Mouse (Mus musculus): ENCODE data around the gene Gemin7. TPM values are rescaled to one million over a fixed set of nuclear protein-coding genes. Genes with fewer than 3 reads are reported as not detected.
A peak's percentile ranks its signal among the peaks of the same experiment; 100 is the strongest.

Gemin7 gene
- total RNA-seq, 2 experiments from 2014 or later = 50.0 to 55.1 TPM

DNA sequence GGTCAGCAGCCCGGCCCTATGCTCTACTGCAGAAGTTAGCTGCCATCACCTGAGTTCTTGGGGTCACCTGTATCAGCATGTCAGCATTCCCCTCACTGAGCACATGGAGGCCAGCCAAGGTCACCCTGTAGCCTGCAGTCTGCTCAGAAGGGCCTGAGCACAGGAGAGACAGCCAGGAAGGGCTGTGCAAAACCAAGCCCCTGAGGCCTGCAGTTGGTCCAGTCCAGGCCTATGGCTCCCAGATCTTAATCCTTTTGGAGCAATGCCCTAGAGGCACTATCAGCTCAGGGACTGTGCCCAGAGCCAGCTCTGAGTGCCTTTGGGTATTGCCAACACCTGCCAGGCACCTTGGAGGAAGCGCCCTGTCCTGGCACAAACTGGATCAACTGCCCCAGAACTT, 20.3 kb downstream of the Gemin7 start:
- no peak for DNase-seq
- intact Hi-C loops (cut with DNase I; ENCODE audit: low total_unique reads) = no loop called here

DNA sequence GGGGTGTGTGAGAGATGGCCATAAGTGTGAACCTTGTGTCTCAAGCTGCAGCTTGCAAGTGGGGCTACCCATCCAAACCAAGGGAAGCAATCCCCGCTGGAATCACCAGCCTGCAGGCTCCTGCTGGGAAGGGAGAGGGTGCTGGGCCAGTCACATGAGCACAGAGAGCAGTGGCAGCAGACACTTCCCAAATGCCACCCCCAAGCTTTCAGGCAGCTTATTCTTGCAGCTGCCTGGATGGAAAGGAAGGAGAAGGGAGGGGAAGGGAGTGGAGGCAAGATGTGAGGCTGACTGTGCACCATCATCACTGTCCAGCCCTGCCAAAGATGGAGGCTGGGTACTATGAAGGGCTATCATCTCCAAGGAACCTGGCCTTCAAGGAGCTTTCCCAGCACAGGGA, 23.2 kb downstream of the Gemin7 start:
- intact Hi-C loops (cut with DNase I; ENCODE audit: low total_unique reads) = no loop called here
- no peak for DNase-seq

DNA sequence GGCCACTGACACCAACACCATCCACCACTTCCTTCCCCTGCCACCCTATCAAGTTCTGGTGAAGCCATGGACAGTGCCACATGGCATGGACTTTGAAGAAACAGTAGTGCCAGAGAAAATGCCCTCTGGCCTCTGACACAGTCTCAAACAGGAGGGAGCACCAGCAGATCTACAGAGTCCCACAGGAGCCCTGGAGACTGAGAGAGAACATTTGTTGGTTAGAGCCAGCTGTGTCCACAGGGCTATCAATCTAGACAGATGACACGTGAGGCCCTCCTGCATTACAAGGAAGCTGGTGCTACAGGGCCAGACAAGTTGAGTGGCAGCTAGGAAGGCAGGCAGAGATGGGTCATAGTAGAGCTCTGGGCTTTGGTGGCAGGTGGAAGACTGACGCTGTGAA, 25.0 kb downstream of the Gemin7 start:
- intact Hi-C loops (cut with DNase I; ENCODE audit: low total_unique reads) = no loop called here
- no peak for DNase-seq

DNA sequence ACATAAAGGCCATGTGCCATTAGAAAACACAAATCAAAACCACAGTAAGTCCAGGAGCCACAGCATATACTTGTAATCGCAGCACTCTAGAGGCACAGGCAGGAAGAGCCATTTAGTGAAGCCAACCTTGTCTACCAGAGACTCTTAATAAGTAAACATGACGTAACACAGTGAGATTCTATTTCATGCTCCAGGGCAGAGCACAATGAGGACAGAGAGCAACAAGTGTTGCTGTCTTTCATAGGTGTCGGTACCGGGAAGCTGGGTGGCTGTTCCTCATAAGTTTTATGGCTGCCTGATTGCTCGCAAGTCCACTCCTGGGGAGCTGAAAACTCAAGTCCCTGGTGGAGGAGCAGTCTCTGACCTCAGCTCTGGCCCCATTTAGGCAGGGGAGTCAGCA, 25.8 kb downstream of the Gemin7 start:
- no peak for DNase-seq
- intact Hi-C loops (cut with DNase I; ENCODE audit: low total_unique reads) = no loop called here

DNA sequence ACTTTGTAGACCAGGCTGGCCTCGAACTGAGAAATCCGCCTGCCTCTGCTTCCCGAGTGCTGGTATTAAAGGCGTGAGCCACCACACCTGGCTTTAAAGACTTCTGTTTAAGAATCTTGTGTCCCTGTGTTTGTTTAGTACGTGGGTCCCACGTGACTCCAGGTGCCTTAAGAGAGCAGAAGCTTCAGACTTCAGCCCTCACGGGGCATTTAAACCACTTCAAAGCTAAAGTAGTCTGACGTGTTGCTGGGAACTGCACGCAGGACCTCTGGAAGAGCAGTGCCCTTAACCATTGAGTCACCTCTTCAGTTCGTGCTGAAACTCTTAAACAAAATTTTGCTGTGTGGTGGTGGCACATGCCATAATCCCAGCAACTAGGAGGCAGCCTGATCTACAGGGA, 28.0 kb downstream of the Gemin7 start:
- no peak for DNase-seq
- intact Hi-C loops (cut with DNase I; ENCODE audit: low total_unique reads) = no loop called here

DNA sequence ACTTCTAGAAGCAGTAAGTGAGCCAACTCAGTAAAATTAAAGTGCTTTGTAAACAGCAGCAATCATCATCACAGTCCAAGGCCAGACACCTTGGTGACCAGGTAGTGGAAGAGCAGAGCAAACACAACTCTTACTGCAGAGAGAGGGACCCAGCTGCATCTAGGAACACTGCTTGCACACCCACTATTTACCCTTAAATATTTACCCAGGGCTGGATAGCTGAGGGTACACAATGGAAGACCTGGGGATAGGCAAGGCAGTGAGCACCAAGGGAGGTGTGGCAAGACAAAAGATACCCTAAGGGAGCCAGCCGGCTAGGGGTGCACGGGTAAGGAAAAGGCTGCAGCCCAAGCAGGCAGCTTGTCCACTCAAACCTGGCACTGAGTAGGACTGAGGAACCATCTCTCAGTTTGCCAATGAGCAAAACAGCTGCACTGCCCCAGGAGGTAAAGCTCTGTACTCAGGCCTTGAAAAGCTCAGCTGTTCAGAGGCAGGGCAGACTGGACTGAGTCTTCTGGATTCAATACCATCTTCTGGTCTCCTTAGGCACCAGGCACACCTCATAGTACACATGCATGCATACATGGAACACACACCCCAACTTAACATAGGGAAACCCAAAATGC, 29.9 kb downstream of the Gemin7 start:
- DNase-seq = no peak
- intact Hi-C loops (cut with DNase I; ENCODE audit: low total_unique reads) = no loop called here

DNA sequence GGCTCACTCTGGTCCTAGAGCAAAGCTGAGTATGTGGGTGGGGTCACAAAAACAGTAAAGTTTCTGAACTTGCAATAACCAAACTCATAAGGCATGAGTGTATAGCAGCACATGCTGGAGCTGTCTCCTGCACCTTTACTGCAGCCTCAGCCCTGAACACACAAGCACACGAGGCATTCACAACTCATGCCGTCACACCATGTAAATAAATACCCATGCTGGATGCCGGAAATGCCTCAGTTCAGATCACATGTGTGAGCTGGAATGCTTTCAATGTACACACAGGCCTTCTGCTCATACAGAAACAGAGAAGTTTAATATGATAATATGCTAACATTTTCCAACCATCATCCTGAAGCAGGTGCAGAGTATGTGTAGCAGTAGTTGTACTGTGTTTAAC, 31.4 kb downstream of the Gemin7 start:
- intact Hi-C loops (cut with DNase I; ENCODE audit: low total_unique reads) = no loop called here

DNA sequence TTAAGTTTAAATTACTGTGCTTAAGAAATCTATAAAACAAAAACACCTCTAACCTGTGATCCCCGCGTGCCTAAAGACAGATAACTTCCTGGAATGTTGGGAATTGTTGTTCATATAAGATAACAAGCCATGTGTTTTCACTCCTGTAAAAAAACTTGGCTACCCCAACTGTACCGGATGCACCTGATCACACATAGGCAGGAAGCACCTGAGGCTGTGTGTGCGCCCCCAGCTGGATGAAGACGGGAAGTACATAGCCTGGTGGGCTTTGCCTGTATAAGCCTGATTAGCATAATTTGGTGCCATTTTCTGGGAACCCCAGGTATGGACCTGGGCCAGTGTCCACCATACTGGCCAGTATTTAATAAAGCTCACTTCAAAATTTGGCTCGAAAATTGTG, 33.8 kb downstream of the Gemin7 start:
- DNase-seq = no peak
- intact Hi-C loops (cut with DNase I; ENCODE audit: low total_unique reads) = no loop called here

More for the DNA sequence above, 31.4 kb downstream of the Gemin7 start:
- DNase-seq = no peak

DNA sequence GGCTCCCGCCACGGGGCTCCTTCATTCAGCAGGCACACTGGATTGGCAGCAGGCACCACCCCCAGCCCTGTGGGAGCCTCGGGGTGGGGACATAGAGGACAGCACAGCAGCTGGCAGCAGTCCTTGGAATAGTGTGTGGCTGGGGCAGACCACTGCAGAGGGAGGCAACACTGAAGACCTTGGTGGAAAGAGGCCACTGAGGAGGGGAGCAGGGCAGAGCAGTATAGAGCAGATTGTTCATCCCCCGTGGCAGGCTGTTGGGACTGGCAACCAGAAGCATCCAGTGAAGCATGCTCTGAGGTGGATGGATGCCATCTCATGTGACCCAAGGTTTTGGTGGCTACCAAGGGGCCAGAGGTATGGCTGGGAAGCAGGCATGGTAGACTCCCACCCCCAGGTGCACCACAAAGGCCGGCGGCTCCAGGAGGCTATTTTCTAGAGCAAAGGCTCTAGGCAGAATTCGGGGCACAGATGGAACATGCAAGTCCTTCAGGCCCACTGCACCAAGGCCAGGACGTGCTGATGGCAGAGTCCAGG, 35.2 kb downstream of the Gemin7 start:
- intact Hi-C loops (cut with DNase I; ENCODE audit: low total_unique reads) = no loop called here
- DNase-seq = no peak

DNA sequence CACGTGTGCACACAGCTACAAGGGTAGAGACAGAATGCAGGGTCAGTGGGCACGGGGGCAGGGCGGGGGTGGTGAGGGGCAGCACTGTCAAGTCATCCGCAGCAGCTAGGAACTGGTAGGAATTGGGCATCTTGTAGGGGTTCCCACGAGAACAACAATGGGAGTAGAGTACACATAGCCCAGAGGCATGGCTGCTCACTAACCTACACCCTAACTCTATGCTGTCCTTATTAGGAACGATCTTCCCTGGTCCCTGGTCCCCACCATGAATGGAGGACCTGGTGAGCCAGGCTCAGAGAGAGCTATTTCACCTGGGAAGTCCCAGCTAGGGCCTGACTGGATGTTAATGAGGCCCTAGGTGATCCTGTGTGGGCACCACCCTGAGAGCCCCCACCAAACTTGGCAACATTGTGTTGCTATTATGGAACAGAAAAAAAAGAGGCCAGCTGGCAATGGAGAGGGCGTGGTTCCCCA, 35.7 kb downstream of the Gemin7 start:
- no peak for DNase-seq
- intact Hi-C loops (cut with DNase I; ENCODE audit: low total_unique reads) = no loop called here

DNA sequence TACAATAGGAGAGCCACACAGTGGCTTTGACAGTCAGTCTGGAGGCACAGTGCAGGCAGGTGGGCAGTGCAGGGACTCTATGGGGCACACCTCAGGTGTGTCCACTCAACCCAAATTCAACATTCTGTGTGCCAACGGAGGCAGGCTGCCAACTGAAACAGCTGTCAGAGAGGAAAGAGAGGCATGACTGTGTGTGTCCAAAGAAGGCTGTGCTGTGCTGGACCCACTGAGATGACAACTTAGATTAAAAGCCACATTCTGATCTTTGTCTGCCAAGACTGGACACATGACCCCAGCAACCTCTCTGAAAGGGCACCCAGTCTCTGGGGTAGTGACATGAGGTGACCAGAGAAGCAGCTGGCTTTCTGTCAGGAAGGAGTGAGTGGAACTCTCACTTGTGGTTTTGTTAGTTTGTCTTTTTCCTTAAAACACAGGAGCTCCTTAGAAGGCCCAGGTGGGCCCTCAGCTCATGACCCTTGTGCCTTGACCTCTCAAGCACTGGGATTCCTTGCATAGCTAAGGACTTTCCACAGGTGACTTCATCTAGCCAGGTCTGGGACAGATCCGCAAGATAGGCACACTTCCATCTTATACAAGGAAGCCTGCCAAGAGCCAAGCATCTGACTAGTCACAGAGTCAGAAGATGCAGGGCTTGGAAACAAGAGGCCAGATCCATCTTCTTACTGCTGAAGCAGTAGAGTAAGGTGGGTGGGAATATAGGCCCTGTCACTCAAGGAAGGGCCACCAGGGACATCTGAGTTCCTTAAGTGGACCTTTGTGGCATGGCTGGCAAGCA, 36.4 kb downstream of the Gemin7 start:
- no peak for DNase-seq
- intact Hi-C loops (cut with DNase I; ENCODE audit: low total_unique reads) = no loop called here

DNA sequence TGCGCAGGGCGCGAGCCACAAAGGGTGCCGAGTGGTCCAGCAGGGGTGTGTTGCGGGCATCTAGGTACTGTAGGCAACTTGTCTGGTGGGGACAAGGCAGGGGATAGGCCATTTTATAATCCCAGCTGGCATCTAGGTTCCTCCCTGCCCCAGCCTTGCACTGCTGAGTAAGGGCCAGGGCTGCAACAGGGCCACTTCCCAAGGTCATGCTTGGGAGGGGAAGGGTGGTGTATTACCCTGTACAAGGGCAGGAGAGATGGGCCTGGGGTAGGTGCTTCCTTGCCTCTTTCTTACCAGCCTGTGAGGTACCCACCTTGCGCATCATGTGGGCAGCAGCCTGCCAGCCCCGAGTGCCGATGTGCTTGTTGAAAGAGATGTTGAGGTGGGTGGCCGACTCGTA, 42.7 kb downstream of the Gemin7 start:
- intact Hi-C loops (cut with DNase I; ENCODE audit: low total_unique reads) = no loop called here
- DNase-seq = no peak

DNA sequence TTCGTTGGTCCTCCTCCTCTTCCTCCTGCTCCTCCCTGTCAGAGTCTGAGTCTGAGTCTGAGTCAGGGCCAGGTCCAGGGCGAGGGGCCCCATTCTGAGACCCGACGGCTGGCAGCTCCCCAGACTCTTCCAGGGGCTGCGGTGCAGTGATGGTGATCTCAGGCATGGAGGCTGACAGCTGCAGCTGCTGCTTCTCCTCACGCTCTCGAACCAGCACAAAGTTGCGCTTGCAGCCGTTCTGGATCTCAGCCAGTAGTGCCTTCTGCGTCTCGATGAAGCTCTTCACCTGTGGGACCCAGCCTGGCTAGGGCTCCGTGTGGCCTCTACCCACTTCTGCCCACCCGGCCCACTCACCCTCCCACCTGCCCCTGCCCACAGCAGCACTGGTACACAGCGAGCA, 45.2 kb downstream of the Gemin7 start:
- no peak for DNase-seq
- intact Hi-C loops (cut with DNase I; ENCODE audit: low total_unique reads) = no loop called here

DNA sequence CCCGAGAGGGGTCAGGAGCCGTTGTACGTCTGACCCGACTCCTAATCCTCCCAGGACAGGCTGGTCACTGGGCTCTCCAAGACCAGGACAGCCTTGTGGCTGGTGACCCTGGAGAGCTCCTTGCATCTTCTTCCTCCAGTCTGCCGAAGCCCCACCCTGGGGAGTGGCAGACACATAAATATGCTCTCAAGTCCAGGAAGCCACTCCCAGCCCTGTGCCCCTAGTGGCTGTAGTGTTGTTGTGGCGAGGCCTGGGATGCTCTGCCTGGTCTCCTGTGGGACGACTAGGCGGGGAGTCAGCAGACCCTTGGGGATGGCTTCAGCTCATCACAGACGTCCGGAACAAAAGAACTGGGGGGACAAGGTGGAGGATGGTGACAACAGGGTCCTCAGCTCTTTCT, 46.3 kb downstream of the Gemin7 start:
- intact Hi-C loops (cut with DNase I; ENCODE audit: low total_unique reads) = no loop called here
- DNase-seq = no peak

DNA sequence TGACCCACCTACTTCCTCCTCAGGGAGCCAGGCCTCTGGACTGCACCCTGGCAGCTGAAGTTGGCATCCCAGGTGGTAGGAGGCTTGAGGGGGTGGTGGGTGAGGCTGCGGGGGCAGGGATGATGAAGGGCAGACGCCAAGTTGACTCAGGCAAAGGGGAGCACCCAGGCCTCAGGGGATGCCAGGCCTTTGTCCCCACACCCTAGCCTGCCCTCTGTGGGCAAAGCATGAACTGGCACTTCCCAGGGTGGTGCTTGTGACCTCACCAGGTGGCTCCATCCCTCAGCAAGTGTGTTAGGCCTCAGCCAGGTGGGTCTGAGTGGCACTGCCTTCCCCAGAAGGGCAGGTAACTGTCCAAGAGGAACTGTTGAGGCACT, 52.3 kb downstream of the Gemin7 start:
- intact Hi-C loops (cut with DNase I; ENCODE audit: low total_unique reads) = no loop called here
- DNase-seq = no peak

DNA sequence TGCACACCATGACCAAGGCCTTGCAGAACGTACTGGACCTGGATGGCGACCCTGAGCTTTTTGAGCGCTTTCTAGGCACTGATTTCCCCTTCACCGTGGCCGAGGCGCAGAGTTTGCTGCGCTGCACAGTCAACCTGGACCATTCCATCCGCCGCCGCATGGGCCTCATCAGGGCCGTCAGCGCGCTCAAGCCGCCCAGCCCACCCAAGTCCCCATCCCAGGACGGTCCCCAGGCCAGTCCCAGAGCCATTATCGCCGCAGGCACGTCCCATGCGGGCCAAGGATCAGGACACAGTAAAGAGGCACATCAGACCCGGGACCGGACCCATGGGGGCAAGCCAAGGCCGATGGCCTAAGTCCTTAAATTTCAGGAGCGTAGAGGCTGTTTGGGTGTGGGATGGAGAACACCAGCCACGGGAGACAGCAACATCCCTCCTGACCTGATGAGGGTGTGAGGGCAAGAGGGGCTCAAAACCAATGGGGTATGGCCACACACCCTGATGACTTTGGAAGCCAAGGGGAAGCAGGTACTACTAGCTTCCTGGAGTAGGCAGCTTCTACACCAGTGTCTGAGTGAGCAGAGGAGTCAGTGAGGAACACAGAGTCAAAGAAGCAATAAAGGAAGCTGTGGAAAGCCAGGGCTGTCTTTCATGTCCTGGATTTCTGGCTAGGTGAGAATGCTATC, 52.8 kb downstream of the Gemin7 start:
- DNase-seq = no peak
- intact Hi-C loops (cut with DNase I; ENCODE audit: low total_unique reads) = no loop called here

DNA sequence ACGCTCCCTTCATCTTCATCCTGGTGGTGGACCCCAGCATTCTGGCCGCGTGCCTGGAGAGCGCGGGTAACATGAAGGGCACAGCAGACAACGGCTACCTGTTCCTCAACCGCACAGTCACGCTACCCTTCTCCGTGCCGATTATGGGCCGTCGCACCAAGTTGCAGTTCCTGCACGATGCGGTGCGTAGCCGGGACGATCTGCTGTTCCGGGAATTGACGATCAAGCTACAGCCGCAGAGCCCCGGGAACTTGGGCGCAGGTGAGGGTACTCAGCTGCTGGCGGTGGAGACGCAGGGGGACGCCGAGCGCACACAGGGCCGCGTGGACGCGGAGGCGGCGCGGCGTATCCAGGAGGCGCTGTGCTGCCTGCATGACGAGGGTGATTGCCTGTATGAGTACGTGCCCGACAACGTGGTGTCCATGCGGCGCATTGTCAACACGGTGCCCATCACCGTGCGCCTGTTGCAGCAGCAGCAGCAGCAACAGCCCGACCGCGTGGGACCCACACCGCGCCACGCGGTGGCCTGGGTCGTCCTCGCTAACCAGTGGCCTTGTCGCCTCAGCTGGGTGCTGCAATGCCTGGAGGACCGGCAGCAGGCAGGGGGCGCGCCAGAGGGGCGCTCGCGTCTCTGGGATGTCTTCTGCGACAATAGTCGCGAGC, 53.5 kb downstream of the Gemin7 start:
- DNase-seq = peak; percentile 57
- intact Hi-C loops (cut with DNase I; ENCODE audit: low total_unique reads) = no loop called here

DNA sequence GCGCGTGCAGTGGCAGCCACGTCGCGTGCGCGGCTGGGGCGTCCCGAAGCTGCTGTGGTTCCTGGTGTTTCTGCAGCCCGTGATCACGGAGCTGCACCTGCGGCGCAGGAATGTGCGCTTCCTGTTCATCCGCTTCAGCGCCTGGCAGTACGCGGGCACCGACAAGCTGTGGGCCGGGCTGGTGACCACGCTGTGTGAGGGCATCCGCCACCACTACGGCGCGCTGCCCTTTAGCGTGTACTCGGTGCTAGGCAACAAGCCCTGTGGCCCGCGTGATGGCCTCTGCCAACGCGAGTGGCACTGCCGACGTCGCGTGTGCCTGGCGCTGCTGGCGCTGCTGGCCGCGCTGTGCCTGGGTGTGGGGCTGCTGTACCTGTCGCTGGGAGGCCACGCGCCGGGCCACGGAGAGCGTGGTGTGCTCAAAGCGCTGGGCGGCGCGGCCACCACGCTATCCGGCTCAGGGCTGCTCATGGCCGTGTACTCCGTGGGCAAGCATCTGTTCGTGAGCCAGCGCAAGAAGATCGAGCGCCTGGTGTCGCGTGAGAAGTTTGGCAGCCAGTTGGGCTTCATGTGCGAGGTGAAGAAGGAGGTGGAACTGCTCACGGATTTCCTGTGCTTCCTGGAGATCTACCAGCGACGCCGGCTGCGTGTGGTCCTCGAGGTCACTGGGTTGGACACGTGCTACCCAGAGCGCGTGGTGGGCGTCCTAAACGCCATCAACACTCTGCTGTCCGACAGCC, 54.2 kb downstream of the Gemin7 start:
- intact Hi-C loops (cut with DNase I; ENCODE audit: low total_unique reads) = no loop called here
- no peak for DNase-seq

DNA sequence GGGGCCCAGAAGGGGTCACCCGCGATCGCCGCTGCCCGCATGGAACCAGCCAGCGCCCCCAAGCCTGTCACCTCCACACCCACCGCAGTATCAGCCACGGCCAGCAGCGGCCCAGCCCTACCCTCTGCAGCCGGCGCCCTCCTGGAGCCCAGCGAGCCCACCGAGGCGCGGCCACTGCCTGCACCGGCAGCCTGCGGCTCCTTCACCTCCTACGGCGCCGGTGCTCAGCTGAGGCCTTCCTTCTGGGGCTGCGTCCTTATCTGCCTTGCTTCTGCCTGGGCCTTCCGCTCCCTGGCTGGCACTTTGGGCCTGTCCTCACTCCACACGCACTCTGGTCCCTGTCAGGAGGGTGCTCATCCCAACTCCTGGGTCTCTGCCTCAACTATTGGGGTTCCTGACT, 57.4 kb downstream of the Gemin7 start:
- intact Hi-C loops (cut with DNase I; ENCODE audit: low total_unique reads) = no loop called here

More for the DNA sequence above, 57.4 kb downstream of the Gemin7 start:
- DNase-seq = no peak

Data from gastrocnemius, postnatal 14 days (tissue).